Mouse (Mus musculus) embryonic facial prominence, embryonic 14.5 days (tissue): ENCODE results near the gene BC005537. TPM values are rescaled to one million over a fixed set of nuclear protein-coding genes. Genes with fewer than 3 reads are reported as not detected.
A peak's percentile ranks its signal among the peaks of the same experiment; 100 is the strongest.

Source experiments
- ATAC-seq: fragments of 200-750 bp; cut with Nextera tagmentation; 2 replicates; pipeline ENCODE4 v1.8.0; 2017; ENCODE audit warnings: low read depth, moderate number of reproducible peaks, moderate TSS enrichment
- DNase-seq: peaks from one replicate; pipeline ENCODE4 v3.0.0-alpha.2; 2015; ENCODE audit warnings: low spot score
- H3K27ac ChIP-seq: fragments of 300-500 bp; sonication (generic); replicated peaks from 2 replicates; pipeline ENCODE4 v1.5.1; 2014; ENCODE audit warnings: low read depth, mild to moderate bottlenecking, low read length, moderate library complexity
- H3K27me3 ChIP-seq: fragments of 300-500 bp; sonication (generic); replicated peaks from 2 replicates; pipeline ENCODE4 v1.6.1; 2014; ENCODE audit warnings: low read length; ENCODE audit not compliant: control insufficient read depth, insufficient read depth
- H3K36me3 ChIP-seq: fragments of 300-500 bp; sonication (generic); 2 replicates; pipeline ENCODE4 v1.6.1; 2014; ENCODE audit warnings: low read length, mixed read lengths; ENCODE audit not compliant: control insufficient read depth, insufficient read depth
- H3K4me1 ChIP-seq: fragments of 300-500 bp; sonication (generic); 2 replicates; pipeline ENCODE4 v1.6.1; 2014; ENCODE audit warnings: antibody characterized with exemption, low read length; ENCODE audit not compliant: control insufficient read depth, insufficient read depth
- H3K4me2 ChIP-seq: fragments of 300-500 bp; sonication (generic); 2 replicates; pipeline ENCODE4 v1.6.1; 2014; ENCODE audit warnings: low read depth, mild to moderate bottlenecking, low read length, moderate library complexity, mixed read lengths
- H3K4me3 ChIP-seq: fragments of 300-500 bp; sonication (generic); 2 replicates; pipeline ENCODE4 v1.5.1; 2014; ENCODE audit warnings: low read depth, mild to moderate bottlenecking, low read length
- H3K9ac ChIP-seq: fragments of 300-500 bp; sonication (generic); 2 replicates; pipeline ENCODE4 v1.6.1; 2014; ENCODE audit warnings: low read depth, mild to moderate bottlenecking, low read length, moderate library complexity, mixed read lengths
- H3K9me3 ChIP-seq: fragments of 300-500 bp; sonication (generic); 2 replicates; pipeline ENCODE4 v1.6.1; 2016; ENCODE audit warnings: low read length; ENCODE audit not compliant: control insufficient read depth
- WGBS: fragments of 180-500 bp; shearing (Covaris S2); extraction: QIAGEN DNeasy Blood & Tissue Kit; methylation state at CpG from one replicate; pipeline ENCODE4 v1.1.7; 2014; 5-methylcytosine and 5-hydroxymethylcytosine counted together
- polyA plus RNA-seq: library from polyadenylated mRNA; unstranded; fragments of >200 nt; fragmentation: Nextera tagmentation; extraction: Ambion mirVana; gene quantifications from 2 replicates; pipeline ENCODE4 v1.2.1, GENCODE M21; 2014

BC005537 gene
- polyA plus RNA-seq, 1 experiment from 2014 or later: 33.9 TPM

DNA sequence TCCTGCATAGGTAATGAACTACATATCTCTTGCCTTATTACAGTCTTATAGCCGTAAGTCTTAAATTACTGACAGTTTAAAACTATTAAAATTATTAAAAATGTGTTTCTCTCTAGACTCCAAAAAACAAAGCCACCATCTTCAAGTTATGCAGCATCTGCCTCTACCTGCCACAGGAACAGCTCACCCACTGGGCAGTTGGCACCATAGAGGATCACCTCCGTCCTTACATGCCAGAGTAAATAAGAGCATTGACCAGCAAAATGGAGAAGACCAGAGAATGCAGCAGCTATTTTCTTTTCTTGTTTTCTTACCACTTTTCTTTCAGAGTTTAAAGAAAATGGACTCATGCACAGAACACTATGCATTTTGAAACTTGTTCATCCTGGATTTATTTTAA lies 11.1 kb downstream of the BC005537 start:
- peaks cover 76% of the 10 kb centered on the region for H3K36me3 ChIP-seq
- H3K9ac ChIP-seq: no peak overlapping the region
- H3K27ac ChIP-seq: no peak overlapping the region
- no peak for ATAC-seq
- 86% methylated on average over 2 of the region's 2 CpGs for WGBS
- no peak overlapping the region for H3K4me3 ChIP-seq
- no peaks in the 10 kb centered on the region for H3K4me1 ChIP-seq
- no peaks in the 10 kb centered on the region for H3K9me3 ChIP-seq
- DNase-seq: no peak
- no peak overlapping the region for H3K4me2 ChIP-seq
- H3K27me3 ChIP-seq: no peaks in the 10 kb centered on the region

DNA sequence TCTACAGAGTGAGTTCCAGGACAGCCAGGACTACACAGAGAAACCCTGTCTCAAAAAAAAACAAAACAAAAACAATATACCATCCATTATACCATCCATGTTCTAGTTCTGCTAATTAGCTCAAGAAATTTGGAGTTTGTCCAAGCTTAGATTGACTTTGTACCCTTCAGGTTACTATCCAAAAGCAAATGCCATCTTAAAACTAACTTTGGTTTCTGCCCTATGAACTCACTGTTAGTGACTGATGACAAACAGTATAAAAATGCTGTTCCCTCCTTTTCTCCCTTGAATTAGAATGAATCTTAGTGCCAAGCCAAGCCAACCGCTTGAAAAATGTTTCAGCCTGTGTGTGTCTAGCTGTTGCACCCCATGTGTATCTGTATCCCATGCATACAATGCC lies 13.2 kb downstream of the BC005537 start:
- WGBS: 87% methylated on average over 1 of the region's 1 CpGs
- no peak for ATAC-seq

DNA sequence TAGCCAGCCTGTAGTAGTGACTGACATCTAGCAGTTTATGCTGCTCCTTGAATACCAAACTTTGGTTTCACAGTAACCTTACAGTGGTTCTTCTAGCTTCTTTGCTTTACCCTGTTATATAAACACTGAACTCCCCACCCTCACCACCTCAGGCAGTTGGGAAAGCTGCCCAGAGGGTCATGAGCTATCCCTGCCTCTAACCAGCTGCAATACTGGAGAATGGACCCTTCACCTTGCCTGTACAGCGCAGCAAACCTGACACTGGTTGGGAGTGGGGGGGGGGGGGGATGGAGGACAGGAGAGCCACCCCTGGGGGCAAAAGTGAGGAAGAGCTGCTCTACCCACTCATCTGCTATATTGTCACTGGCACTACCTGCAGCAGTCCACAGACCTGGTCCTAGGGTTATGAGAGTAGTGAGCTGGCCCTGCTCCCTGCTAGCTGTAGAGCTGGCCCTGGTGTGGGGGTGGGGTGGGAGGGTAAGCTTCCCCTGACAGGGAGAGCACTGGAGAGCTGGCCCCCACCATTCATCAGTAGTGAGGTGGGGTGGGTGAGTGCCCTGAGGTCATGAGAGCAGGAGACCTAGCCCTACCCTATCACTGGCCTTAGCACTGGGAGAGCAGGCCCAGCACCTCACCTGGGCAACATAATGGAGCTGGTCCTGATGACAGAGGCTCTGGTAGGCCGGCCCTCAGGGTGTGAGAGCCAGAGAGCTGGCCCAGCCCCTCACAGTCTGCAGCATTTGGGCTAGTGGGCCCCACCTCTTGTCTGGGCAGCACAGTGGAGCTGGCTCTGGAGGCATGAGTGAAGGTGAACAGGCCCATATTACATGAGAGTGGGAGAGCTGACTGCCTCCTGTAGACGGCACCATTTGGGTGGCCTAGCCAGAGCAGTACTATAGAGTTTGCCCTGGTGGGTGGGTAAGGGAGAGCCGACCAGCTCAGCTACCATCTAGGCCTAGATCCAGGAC lies 15.0 kb downstream of the BC005537 start:
- Histone ChIP-seq H3K27ac (no peak overlapping the region), H3K4me3 (no peak overlapping the region), H3K4me1 (no peaks in the 10 kb centered on the region), H3K27me3 (no peaks in the 10 kb centered on the region), H3K36me3 (peaks cover 49% of the 10 kb centered on the region), H3K9ac (no peak overlapping the region), H3K4me2 (no peak overlapping the region), H3K9me3 (no peaks in the 10 kb centered on the region)
- ATAC-seq (peak; percentile 56), DNase-seq (no peak)
- 62% methylated on average over 4 of the region's 4 CpGs for WGBS

More for the DNA sequence above, 13.2 kb downstream of the BC005537 start:
- Histone ChIP-seq H3K4me2 (no peak overlapping the region), H3K9me3 (no peaks in the 10 kb centered on the region), H3K27ac (no peak overlapping the region), H3K4me3 (no peak overlapping the region), H3K36me3 (peaks cover 67% of the 10 kb centered on the region), H3K4me1 (no peaks in the 10 kb centered on the region), H3K27me3 (no peaks in the 10 kb centered on the region), H3K9ac (no peak overlapping the region)
- DNase-seq: no peak

DNA sequence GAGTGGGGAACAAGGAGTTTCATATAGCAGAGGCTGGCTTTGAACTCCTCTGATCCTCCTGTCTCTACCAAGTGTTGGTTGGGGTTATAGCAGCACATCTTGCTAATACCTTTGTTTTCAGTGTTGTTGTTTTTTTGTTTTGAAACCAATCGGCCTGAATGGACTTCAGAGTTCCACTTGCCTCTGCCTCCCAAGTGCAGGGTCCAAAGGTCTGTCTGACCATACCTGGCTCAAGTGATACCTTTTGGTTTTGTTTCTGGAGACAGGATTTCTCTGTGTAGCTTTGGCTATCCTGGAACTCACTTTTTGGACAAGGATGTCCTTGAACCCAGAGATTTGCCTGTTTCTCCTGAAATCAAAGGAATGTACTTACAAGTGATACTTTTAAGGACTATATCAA lies 18.5 kb downstream of the BC005537 start:
- Histone ChIP-seq H3K27ac (no peak overlapping the region), H3K36me3 (peaks cover 19% of the 10 kb centered on the region), H3K4me1 (no peaks in the 10 kb centered on the region), H3K27me3 (no peaks in the 10 kb centered on the region), H3K4me2 (no peak overlapping the region), H3K9me3 (no peaks in the 10 kb centered on the region), H3K4me3 (no peak overlapping the region), H3K9ac (no peak overlapping the region)
- DNase-seq (no peak), ATAC-seq (no peak)
- 72% methylated on average over 1 of the region's 1 CpGs for WGBS

DNA sequence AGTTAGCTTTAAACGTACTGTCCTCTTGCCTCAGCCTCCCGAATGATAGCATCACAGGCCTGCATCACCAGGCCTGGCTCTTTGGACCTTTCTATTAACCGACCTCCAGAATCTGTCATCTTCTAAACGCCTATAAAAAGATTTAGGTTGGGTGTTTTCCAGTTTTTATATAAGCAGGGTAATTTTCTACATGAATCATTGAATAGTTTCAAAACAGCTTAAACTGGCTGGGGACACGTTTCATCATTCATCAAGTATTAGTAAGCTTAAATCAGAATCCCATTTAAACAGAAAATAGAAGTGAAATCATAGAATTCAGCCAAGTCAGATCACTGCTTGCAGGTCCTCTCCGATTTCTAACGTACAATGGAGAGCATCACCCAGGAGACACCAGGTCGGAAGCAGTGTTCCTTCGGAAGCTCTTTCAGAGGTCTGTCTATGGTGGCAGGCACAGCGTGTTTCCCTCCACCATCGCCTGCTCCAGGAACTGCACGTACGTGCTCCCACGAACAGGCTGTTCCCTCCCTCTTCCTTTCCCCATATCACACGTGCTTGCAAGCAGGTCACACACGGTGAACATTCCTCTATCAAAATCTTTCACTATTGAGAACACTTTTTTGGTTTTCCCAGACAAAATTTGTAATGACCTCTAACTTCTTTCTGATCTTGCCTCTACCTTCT lies 21.3 kb downstream of the BC005537 start:
- Histone ChIP-seq H3K27me3 (no peaks in the 10 kb centered on the region), H3K27ac (no peak overlapping the region), H3K4me1 (no peaks in the 10 kb centered on the region), H3K9me3 (no peaks in the 10 kb centered on the region), H3K9ac (no peak overlapping the region), H3K36me3 (peaks cover 12% of the 10 kb centered on the region; the same call in 1 of the 2 replicates), H3K4me2 (no peak overlapping the region), H3K4me3 (no peak overlapping the region)
- ATAC-seq: no peak
- 82% methylated on average over 16 of the region's 16 CpGs for WGBS
- DNase-seq: no peak

DNA sequence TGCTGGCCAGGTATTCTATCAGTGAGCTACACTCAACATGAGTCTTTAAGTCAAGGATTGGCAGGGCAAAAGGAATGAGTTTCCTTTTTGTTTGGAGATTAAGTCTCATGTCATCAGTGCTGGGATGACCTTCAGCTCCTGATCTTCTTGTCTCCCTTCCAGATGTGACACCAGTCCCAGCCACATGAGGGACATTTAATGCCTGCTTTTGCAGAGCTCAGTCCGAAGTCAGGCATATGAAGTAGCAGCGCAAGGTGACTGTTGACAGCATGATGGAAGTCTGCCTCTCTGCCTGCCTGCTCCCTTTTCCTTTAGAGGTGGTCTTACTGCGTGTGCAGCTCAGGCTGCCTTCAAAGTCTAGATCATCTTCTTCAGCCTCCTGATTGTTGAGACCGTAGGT lies 23.2 kb downstream of the BC005537 start:
- Histone ChIP-seq H3K27me3 (no peaks in the 10 kb centered on the region), H3K4me1 (no peaks in the 10 kb centered on the region), H3K9me3 (no peaks in the 10 kb centered on the region), H3K27ac (no peak overlapping the region), H3K4me2 (no peak overlapping the region), H3K36me3 (no peaks in the 10 kb centered on the region), H3K9ac (no peak overlapping the region), H3K4me3 (no peak overlapping the region)
- ATAC-seq: no peak
- WGBS: 85% methylated on average over 4 of the region's 4 CpGs
- DNase-seq: no peak

DNA sequence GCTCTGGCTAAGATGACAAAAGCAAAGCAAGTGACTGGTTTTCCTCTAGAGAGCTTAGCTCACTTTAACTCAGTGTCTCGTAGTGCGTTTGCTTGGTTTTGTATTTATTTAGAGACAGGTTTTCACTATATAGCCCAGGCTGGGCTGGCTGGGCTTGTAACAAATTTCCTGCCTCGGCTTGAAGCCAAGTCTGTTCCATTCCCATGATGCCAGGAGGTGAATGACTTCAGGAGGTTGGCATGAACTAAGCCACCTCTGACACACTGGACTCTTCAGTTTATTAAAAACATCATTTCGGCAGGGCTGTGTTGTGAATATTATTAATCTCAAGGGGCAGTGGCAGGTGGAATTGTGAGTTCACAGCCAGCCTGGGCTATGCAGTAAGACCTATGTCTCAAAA lies 24.1 kb downstream of the BC005537 start:
- no peak for ATAC-seq
- Histone ChIP-seq H3K36me3 (no peaks in the 10 kb centered on the region), H3K9me3 (no peaks in the 10 kb centered on the region), H3K27ac (no peak overlapping the region), H3K9ac (no peak overlapping the region), H3K27me3 (no peaks in the 10 kb centered on the region), H3K4me2 (no peak overlapping the region), H3K4me3 (no peak overlapping the region), H3K4me1 (no peaks in the 10 kb centered on the region)
- DNase-seq: no peak
- WGBS: 76% methylated on average over 4 of the region's 4 CpGs

DNA sequence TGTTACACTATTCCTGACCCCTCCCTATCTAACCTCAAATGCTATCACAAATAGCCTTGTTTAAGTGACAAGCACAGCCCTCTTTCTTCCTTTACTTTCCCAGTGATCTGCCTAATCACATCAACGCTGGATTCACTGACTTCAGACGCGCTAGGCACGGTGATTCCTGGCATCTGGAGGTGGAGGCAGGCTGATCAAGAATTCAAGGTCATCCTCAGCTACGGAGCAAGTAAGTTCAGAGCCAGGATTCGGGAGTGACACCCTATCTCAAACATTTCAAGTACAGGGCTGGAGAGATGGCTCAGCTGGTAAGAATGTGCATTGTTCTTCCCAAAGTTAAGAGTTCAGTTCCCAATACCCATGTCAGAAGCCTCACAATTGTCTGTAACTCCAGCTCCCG lies 24.7 kb downstream of the BC005537 start:
- ATAC-seq (no peak), DNase-seq (no peak)
- no peaks in the 10 kb centered on the region for H3K9me3 ChIP-seq
- H3K27me3 ChIP-seq: no peaks in the 10 kb centered on the region
- H3K36me3 ChIP-seq: no peaks in the 10 kb centered on the region
- H3K9ac ChIP-seq: no peak overlapping the region
- WGBS: 77% methylated on average over 7 of the region's 7 CpGs
- no peak overlapping the region for H3K4me3 ChIP-seq
- no peak overlapping the region for H3K4me2 ChIP-seq
- H3K4me1 ChIP-seq: no peaks in the 10 kb centered on the region
- no peak overlapping the region for H3K27ac ChIP-seq
